Mouse (Mus musculus) hindbrain, embryonic 14.5 days (tissue): Measurements from ENCODE around the gene Angptl8. TPM values are rescaled to one million over a fixed set of nuclear protein-coding genes. Genes with fewer than 3 reads are reported as not detected.

Experiments used
- ATAC-seq: fragments of 200-750 bp; cut with Nextera tagmentation; 2 replicates; pipeline ENCODE4 v1.8.0; 2017; ENCODE audit warnings: moderate number of reproducible peaks, mild to moderate bottlenecking, moderate TSS enrichment, moderate library complexity; ENCODE audit not compliant: low FRiP score
- DNase-seq: peaks from one replicate; pipeline ENCODE4 v3.0.0-alpha.2; 2015; ENCODE audit warnings: low spot score
- H3K27ac ChIP-seq: fragments of 300-500 bp; sonication (generic); 2 replicates; pipeline ENCODE4 v1.5.1; 2014; ENCODE audit warnings: mild to moderate bottlenecking, moderate library complexity
- H3K27me3 ChIP-seq: fragments of 300-500 bp; sonication (generic); 2 replicates; pipeline ENCODE4 v1.6.1; 2014; ENCODE audit warnings: mild to moderate bottlenecking, low read length, mixed read lengths; ENCODE audit not compliant: control insufficient read depth, insufficient read depth
- H3K36me3 ChIP-seq: fragments of 300-500 bp; sonication (generic); replicated peaks from 2 replicates; pipeline ENCODE4 v1.6.1; 2014; ENCODE audit not compliant: control insufficient read depth, insufficient read depth
- H3K4me1 ChIP-seq: fragments of 300-500 bp; sonication (generic); replicated peaks from 2 replicates; pipeline ENCODE4 v1.6.1; 2014; ENCODE audit warnings: antibody characterized with exemption, low read length, mixed read lengths; ENCODE audit not compliant: control insufficient read depth, insufficient read depth
- H3K4me2 ChIP-seq: fragments of 300-500 bp; sonication (generic); replicated peaks from 2 replicates; pipeline ENCODE4 v1.6.1; 2014; ENCODE audit warnings: mild to moderate bottlenecking, moderate library complexity
- H3K4me3 ChIP-seq: fragments of 300-500 bp; sonication (generic); replicated peaks from 2 replicates; pipeline ENCODE4 v1.5.1; 2014; ENCODE audit warnings: mild to moderate bottlenecking, low read length
- H3K9ac ChIP-seq: fragments of 300-500 bp; sonication (generic); 2 replicates; pipeline ENCODE4 v1.6.1; 2014
- H3K9me3 ChIP-seq: fragments of 300-500 bp; sonication (generic); 2 replicates; pipeline ENCODE4 v1.6.1; 2016; ENCODE audit warnings: low read length; ENCODE audit not compliant: control insufficient read depth
- WGBS: fragments of 180-500 bp; shearing (Covaris S2); extraction: QIAGEN DNeasy Blood & Tissue Kit; methylation state at CpG from one replicate; pipeline ENCODE4 v1.1.7; 2014; 5-methylcytosine and 5-hydroxymethylcytosine counted together
- polyA plus RNA-seq: library from polyadenylated mRNA; unstranded; fragments of >200 nt; fragmentation: Nextera tagmentation; extraction: Ambion mirVana; gene quantifications from 2 replicates; pipeline ENCODE4 v1.2.1, GENCODE M21; 2014

Angptl8 gene
- polyA plus RNA-seq, 1 experiment from 2014 or later = 0.62 TPM

DNA sequence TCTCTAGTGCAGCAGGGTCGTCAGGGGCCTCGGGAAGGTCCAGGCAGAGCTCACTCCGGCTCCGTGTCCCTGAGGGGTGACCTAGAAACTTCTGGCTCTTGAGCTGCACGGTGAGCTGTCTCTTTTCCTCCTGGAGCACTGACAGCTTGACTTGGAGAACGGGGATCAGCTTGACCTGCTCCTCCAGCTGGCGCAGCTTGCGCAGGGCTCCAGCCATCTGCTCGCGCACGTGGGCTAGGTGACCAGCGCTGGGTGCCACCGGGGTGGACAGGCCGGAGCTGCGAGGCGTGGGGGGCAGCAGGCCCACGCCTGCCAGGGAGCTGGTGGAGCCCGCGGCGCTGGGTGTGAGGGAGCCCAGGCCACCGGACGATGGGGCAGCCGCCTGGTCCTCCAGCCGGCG, 40.4 kb upstream of the Angptl8 start:
- Histone ChIP-seq H3K27me3 (no peaks in the 10 kb centered on the region), H3K4me2 (no peak overlapping the region), H3K36me3 (no peaks in the 10 kb centered on the region), H3K4me3 (no peak overlapping the region), H3K4me1 (peaks cover 8% of the 10 kb centered on the region; the same call in 1 of the 2 replicates), H3K9me3 (no peaks in the 10 kb centered on the region), H3K9ac (no peak overlapping the region), H3K27ac (no peak overlapping the region)
- DNase-seq = no peak
- ATAC-seq = no peak
- WGBS = 87% methylated on average over 25 of the region's 25 CpGs

DNA sequence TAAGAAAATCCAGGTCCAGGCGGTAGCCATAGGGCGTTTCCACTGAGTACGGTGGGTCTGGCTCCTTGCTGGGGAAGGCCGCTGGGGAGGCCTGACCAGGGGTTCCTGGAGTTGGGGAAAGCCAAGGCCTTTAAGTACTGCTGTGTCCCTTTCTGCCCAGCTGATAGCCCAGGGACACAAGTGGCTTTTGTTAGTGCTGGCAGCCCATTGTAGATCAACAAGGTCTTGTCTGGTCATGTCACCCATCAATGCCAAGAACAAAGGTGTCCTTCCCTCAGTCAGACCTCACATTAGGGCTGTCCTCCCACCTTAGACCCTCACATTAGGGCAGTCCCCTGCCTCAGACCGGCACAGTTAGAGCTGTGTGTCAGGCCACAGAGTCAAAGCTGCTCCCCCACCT, 39.7 kb upstream of the Angptl8 start:
- Histone ChIP-seq H3K9me3 (no peaks in the 10 kb centered on the region), H3K27me3 (no peaks in the 10 kb centered on the region), H3K4me3 (no peak overlapping the region), H3K27ac (no peak overlapping the region), H3K9ac (no peak overlapping the region), H3K36me3 (no peaks in the 10 kb centered on the region), H3K4me1 (peaks cover 8% of the 10 kb centered on the region; the same call in 1 of the 2 replicates), H3K4me2 (no peak overlapping the region)
- ATAC-seq (no peak), DNase-seq (no peak)
- 72% methylated on average over 5 of the region's 5 CpGs for WGBS

DNA sequence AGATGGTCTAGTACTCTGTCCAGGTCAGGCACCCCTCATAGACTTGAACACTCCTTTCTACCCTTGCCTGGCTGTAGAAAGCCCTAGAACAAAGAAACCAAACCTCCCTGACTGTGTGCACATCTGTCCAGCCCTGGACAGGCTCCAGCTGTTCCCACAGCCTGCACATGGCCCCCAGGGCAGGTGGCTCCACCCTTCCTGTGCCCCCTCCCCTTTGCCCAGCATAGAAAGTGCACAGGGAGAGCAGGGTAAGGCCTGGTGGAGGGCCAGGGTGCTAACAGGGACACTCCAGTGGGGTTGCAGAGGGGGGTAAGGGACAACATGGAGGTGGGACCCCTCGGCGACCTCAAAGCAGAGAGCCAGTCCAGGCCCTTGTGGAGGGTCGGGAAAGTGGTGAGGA, 39.1 kb upstream of the Angptl8 start:
- no peaks in the 10 kb centered on the region for H3K27me3 ChIP-seq
- H3K4me3 ChIP-seq = no peak overlapping the region
- H3K9me3 ChIP-seq = no peaks in the 10 kb centered on the region
- ATAC-seq = no peak
- peak overlapping the region; percentile 29 for H3K4me2 ChIP-seq
- H3K27ac ChIP-seq = no peak overlapping the region
- H3K36me3 ChIP-seq = no peaks in the 10 kb centered on the region
- no peak for DNase-seq
- H3K9ac ChIP-seq = no peak overlapping the region
- WGBS = 76% methylated on average over 3 of the region's 3 CpGs
- H3K4me1 ChIP-seq = peaks cover 8% of the 10 kb centered on the region; the same call in 1 of the 2 replicates

DNA sequence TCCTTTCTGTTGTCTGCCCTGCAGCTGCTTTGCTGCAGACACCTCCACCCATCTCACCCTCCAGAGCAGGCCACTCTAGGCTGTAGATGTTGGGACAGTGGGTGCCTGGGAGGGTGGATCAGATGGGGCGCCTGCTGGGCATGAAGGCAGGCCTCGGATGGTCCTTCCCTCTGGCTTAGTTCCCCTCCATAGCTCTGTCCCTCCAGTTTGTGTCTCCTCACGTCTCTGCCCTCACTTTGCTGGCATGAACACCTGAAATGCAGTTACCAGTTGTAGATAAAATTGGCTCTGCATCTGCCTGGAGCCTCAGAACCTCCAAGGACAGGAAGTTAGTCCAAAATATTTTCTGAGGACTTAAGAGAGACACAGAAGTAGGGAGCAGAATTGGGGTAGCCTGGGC, 38.4 kb upstream of the Angptl8 start:
- Histone ChIP-seq H3K9me3 (no peaks in the 10 kb centered on the region), H3K36me3 (no peaks in the 10 kb centered on the region), H3K9ac (no peak overlapping the region), H3K4me3 (no peak overlapping the region), H3K4me2 (no peak overlapping the region), H3K27ac (no peak overlapping the region), H3K27me3 (no peaks in the 10 kb centered on the region), H3K4me1 (peaks cover 8% of the 10 kb centered on the region; the same call in 1 of the 2 replicates)
- WGBS = 73% methylated on average over 3 of the region's 3 CpGs
- DNase-seq (no peak), ATAC-seq (no peak)

DNA sequence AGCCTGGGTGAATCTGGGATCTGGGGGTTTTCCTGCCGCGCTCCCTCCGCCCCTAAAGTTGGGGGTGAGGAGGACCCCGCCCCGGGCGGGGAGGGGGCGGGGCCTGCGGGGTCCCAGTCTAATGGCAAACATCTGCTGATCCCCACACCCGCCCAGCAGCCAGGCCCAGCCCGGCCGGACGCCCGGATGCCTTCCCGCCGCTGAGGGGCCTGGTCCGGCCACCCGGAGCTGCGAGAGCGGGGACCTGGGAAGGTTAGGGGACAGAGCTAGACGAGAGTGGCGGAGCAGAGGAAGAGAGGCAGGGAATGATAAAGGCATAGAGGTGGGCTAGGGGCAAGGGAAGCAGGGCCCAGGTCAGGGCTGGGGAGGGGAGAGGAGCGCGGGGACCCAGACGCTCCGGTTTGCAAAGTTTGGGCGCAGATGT, 37.4 kb upstream of the Angptl8 start:
- Histone ChIP-seq H3K27me3 (no peaks in the 10 kb centered on the region), H3K9me3 (no peaks in the 10 kb centered on the region), H3K36me3 (no peaks in the 10 kb centered on the region), H3K4me2 (peak overlapping the region; percentile 85), H3K27ac (peak overlapping the region; percentile 66), H3K4me3 (peak overlapping the region; percentile 66), H3K9ac (peak overlapping the region; percentile 64), H3K4me1 (peaks cover 5% of the 10 kb centered on the region; the same call in 1 of the 2 replicates)
- WGBS = under 1% methylated on average over 24 of the region's 26 CpGs
- ATAC-seq = peak; percentile 35; the same call in 1 of the 2 replicates
- DNase-seq = no peak

DNA sequence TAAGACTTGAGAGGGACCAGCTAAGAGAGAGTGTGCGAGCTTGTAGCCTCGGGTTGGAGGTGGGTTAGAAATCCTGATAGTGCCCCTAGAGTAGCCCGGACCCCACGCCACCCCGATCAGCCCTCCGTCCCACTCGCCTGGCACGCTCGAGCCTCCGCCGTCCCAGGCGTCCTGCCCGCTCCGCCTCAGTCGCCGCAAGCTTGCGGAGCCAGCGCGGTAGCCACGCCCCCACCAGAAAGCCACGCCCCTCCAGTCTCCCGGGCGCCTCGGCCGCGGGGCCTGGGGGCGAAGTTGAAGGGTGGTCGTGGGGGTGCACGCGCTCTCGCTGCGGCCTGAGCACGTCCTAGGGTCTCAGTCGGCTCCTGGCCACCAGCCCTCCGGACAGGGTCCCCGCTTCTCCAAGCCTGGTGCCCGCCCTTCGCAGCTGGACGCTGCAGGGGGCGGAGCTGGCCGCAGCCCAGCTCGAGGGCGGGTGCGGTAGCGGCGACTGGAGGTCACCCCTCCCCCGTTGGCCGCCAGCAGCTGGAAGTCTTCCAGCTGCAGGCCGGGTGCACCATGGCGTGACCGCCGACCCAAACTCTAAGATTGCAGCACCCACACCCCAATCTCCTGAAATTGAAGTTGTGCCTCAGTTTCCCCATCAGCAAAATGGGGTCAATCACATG, 36.8 kb upstream of the Angptl8 start, which contains the start of gene Kank2:
Kank2 (minus strand) TSS at position 400 of the 665 bp plus-strand sequence.
- Histone ChIP-seq H3K4me2 (peak within 1 kb of the TSS; percentile 85), H3K9me3 (no peaks in the 10 kb centered on the region), H3K27me3 (no peaks in the 10 kb centered on the region), H3K36me3 (no peaks in the 10 kb centered on the region), H3K27ac (peak within 1 kb of the TSS; percentile 66), H3K4me3 (peak within 1 kb of the TSS; percentile 66), H3K4me1 (0 out of 2 replicates have a peak, but pooled peaks cover 4% of the 10 kb centered on the region), H3K9ac (peak within 1 kb of the TSS; percentile 64)
- DNase-seq = peak; percentile 71
- WGBS = under 1% methylated on average over 49 of the region's 52 CpGs
- peak; percentile 79 for ATAC-seq

DNA sequence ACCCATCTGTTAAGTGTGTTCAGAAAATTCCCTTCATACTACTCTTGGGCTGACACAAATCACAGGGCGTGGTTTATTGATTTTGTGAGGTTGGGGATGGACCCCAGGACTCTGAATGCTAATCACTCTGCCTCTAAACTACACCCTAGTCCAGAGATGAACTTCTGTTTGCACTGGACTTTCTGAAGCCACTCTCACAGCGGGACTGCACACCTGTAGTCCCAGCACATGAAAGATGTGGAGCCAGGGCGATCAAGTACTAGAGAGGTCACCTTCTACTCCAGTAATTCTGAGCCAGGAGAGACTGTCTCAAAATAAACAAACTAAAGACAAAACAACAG, 36.3 kb upstream of the Angptl8 start:
- Histone ChIP-seq H3K4me2 (peak overlapping the region; percentile 85), H3K9me3 (no peaks in the 10 kb centered on the region), H3K27ac (no peak overlapping the region), H3K27me3 (no peaks in the 10 kb centered on the region), H3K4me1 (0 out of 2 replicates have a peak, but pooled peaks cover 4% of the 10 kb centered on the region), H3K4me3 (peak overlapping the region; percentile 66), H3K36me3 (no peaks in the 10 kb centered on the region), H3K9ac (no peak overlapping the region)
- DNase-seq = no peak
- ATAC-seq = no peak
- WGBS = 45% methylated on average over 3 of the region's 3 CpGs

DNA sequence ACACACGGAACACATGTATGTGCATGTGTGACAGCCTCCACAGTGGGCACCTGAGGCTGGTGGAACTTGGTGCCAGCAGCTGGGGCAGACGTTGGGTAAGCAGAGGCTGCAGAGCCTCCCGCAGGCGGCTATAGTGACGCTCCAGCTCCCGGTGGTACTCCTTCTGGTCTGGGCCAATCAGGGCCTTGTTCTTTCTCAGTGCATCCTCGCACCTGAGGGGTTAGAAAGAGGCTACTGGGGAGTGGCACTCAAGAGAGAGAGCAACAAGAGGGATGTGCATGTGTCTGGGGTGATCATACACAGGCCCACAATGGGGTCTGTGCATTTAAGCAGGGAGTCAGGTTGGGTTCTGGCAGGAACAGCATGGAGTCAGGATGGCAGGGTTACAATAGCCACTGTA, 34.2 kb upstream of the Angptl8 start:
- no peak overlapping the region for H3K4me3 ChIP-seq
- H3K27me3 ChIP-seq = no peaks in the 10 kb centered on the region
- ATAC-seq = no peak
- H3K27ac ChIP-seq = no peak overlapping the region
- 0 out of 2 replicates have a peak, but pooled peaks cover 4% of the 10 kb centered on the region for H3K4me1 ChIP-seq
- no peak overlapping the region for H3K4me2 ChIP-seq
- no peak overlapping the region for H3K9ac ChIP-seq
- H3K9me3 ChIP-seq = no peaks in the 10 kb centered on the region
- DNase-seq = no peak
- 72% methylated on average over 7 of the region's 7 CpGs for WGBS
- no peaks in the 10 kb centered on the region for H3K36me3 ChIP-seq

DNA sequence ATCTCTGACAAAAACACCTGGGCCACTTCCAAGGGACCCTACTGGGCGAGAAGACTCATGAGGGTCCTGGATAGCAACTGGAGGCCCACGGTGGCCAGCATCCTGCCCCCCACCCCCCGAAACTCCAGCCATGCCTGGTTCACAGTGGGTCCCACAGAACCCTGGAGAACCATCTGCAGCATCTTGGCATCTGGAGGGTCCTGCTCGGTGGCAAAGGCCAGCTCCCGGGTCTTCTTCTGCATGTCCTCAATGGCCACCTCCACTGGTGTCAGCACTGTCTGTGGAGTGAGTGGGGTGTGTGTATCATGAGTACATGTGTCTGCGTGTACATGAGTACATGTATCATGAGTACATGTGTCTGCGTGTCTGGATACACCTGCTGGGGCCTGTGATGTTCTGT, 33.7 kb upstream of the Angptl8 start:
- Histone ChIP-seq H3K27ac (no peak overlapping the region), H3K27me3 (no peaks in the 10 kb centered on the region), H3K4me2 (no peak overlapping the region), H3K4me1 (0 out of 2 replicates have a peak, but pooled peaks cover 4% of the 10 kb centered on the region), H3K36me3 (no peaks in the 10 kb centered on the region), H3K9me3 (no peaks in the 10 kb centered on the region), H3K9ac (no peak overlapping the region), H3K4me3 (no peak overlapping the region)
- WGBS = 86% methylated on average over 7 of the region's 7 CpGs
- no peak for ATAC-seq
- no peak for DNase-seq
